Comparison of ENCODE assay signal across 31 mouse cellular contexts in genomic region chr7:35601106-35601505, GRCm38 (mm10). TPM values are rescaled to one million over a fixed set of nuclear protein-coding genes. Genes with fewer than 3 reads are reported as not detected.
DNase-seq lines count a peak whose midpoint lies in the region; ATAC-seq and TF ChIP-seq lines count a peak whose summit lies in the region.
"Had no signal": no experiment of that assay in that cellular context is flagged by ENCODE, and none has a peak within 500 bp of the region (broad histone marks: within the 10 kb centered on the region; RNA-seq: fewer than 3 reads in every experiment).

No protein-coding gene starts in this region.

- H3K4me1 ChIP-seq in G1E (ENCODE audit: insufficient read depth, low read depth, low read length) = peaks cover 65% of the 10 kb centered on the region
- H3K4me1 ChIP-seq in liver, embryonic 12.5 days = peaks cover 27% of the 10 kb centered on the region
- H3K4me1 ChIP-seq: embryonic facial prominence, embryonic 12.5 days; kidney, embryonic 15.5 days; limb, embryonic 13.5 days; midbrain, embryonic 10.5 days; neural tube, embryonic 13.5 days had no signal

- H3K9ac ChIP-seq in liver, embryonic 12.5 days = no peak overlapping the region
- H3K9ac ChIP-seq: embryonic facial prominence, embryonic 12.5 days; heart, embryonic 13.5 days; kidney, embryonic 15.5 days; limb, embryonic 13.5 days; lung, embryonic 14.5 days; neural tube, embryonic 13.5 days had no signal

- TF ChIP-seq CTCF in G1E (IDR thresholded peaks at IDR 0.05; ENCODE audit: low read depth, low read length) = no peak

- peak; percentile 47 for DNase-seq in G1E (ENCODE audit: low spot score)
- no peak for DNase-seq in spleen, postnatal 36 days (ENCODE audit: low spot score in 2 of 2)
- no peak for DNase-seq in cerebellum, adult 11 months
- DNase-seq in lung, postnatal 25 days (ENCODE audit: low spot score) = no peak
- DNase-seq in adrenal gland, adult 2 months = no peak
- DNase-seq: adrenal gland, postnatal 25 days; B cell, adult 2 months; cerebellum, adult 11-12 months; cerebellum, postnatal 10 days; gastrocnemius, postnatal 10 days; heart, adult 18-20 months; heart, postnatal 14 days; kidney, postnatal 36 days; lung, embryonic 14.5 days; lung, postnatal 36 days; thymus, adult 2 months had no signal

- H3K4me2 ChIP-seq in liver, embryonic 12.5 days = no peak overlapping the region
- H3K4me2 ChIP-seq: embryonic facial prominence, embryonic 12.5 days; heart, embryonic 13.5 days; kidney, embryonic 15.5 days; limb, embryonic 13.5 days; lung, embryonic 14.5 days; neural tube, embryonic 13.5 days had no signal

- no peaks in the 10 kb centered on the region for H3K9me3 ChIP-seq in G1E (replicated peaks)
- no peaks in the 10 kb centered on the region for H3K9me3 ChIP-seq in liver, embryonic 12.5 days (replicated peaks)
- H3K9me3 ChIP-seq: embryonic facial prominence, embryonic 12.5 days; heart, embryonic 13.5 days; kidney, embryonic 15.5 days; limb, embryonic 13.5 days; midbrain, embryonic 10.5 days; neural tube, embryonic 13.5 days had no signal

- H3K27ac ChIP-seq in liver, embryonic 12.5 days = peak overlapping the region; percentile 29; the same call in 1 of the 2 replicates
- H3K27ac ChIP-seq: embryonic facial prominence, embryonic 12.5 days; heart, embryonic 13.5 days; hindbrain, postnatal 0 days; kidney, embryonic 15.5 days; limb, embryonic 13.5 days; midbrain, embryonic 10.5 days; neural tube, embryonic 13.5 days had no signal

- no peaks in the 10 kb centered on the region for H3K27me3 ChIP-seq in G1E (ENCODE audit: insufficient read depth, low read length)
- H3K27me3 ChIP-seq in liver, embryonic 12.5 days (replicated peaks) = no peaks in the 10 kb centered on the region
- H3K27me3 ChIP-seq: CH12.LX; embryonic facial prominence, embryonic 12.5 days; heart, embryonic 13.5 days; kidney, embryonic 15.5 days; limb, embryonic 13.5 days; neural tube, embryonic 13.5 days had no signal

- peaks cover 95% of the 10 kb centered on the region for H3K36me3 ChIP-seq in G1E (replicated peaks)
- peaks cover 95% of the 10 kb centered on the region for H3K36me3 ChIP-seq in liver, embryonic 12.5 days

- H3K4me3 ChIP-seq in G1E (ENCODE audit: low read depth, low read length) = peak overlapping the region; percentile 52; the same call in 1 of the 2 replicates
- no peak overlapping the region for H3K4me3 ChIP-seq in liver, embryonic 12.5 days
- H3K4me3 ChIP-seq: embryonic facial prominence, embryonic 12.5 days; heart, embryonic 13.5 days; kidney, embryonic 15.5 days; limb, embryonic 13.5 days; midbrain, embryonic 10.5 days; myocyte; neural tube, embryonic 13.5 days had no signal

- 35% methylated on average over 6 of the region's 6 CpGs for WGBS in liver, embryonic 12.5 days (ENCODE audit: insufficient replicate concordance)

- peak; percentile 97 for ATAC-seq in G1E (ENCODE audit: extremely low read depth, insufficient number of reproducible peaks, low FRiP score, poor library complexity, severe bottlenecking)
- ATAC-seq in common myeloid progenitor, adult 5-6 weeks (replicated peaks; ENCODE audit: low read depth, poor library complexity, severe bottlenecking) = peak; percentile 18; the same call in 1 of the 2 replicates
- peak; percentile 83 for ATAC-seq in liver, embryonic 12.5 days
- ATAC-seq in megakaryocyte, adult 5-6 weeks (ENCODE audit: poor library complexity, severe bottlenecking) = peak; percentile 56
- ATAC-seq: forebrain, embryonic 14.5 days; hindbrain, postnatal 0 days; intestine, embryonic 16.5 days; midbrain, embryonic 16.5 days had no signal

RNA-seq across cellular contexts. Expression of gene Ankrd27, which starts 15.1 kb away (rescaled TPM):
- total RNA-seq in G1E (2014; fragmentation: Nextera tagmentation) (130 and 163 TPM in 2 replicates), G1E (2017) (247 and 248 TPM in 2 replicates)
- 165 and 202 TPM in 2 replicates for polyA plus RNA-seq in G1E (2012)
- total RNA-seq in common myeloid progenitor, adult 5-6 weeks (2017) = 42.0 and 50.0 TPM in 2 replicates
- 43.1 and 45.5 TPM in 2 replicates for polyA plus RNA-seq in liver, embryonic 12.5 days (2016; fragmentation: Nextera tagmentation; extraction: Ambion mirVana)
- 11.6 and 16.8 TPM in 2 replicates for total RNA-seq in megakaryocyte, adult 5-6 weeks (2015)
- total RNA-seq in megakaryocyte, adult 5-6 weeks (2017) = 17.0 and 21.4 TPM in 2 replicates
- total RNA-seq in adrenal gland, adult 2 months (2021) = 10 to 100 TPM; 27.7 to 30.4 TPM
- polyA plus RNA-seq in adrenal gland, adult 2 months (2012; rRNA removed) = 14.5 and 19.9 TPM in 2 replicates

RNA-seq across cellular contexts. Expression of gene Rgs9bp, which starts 15.7 kb away (rescaled TPM):
- total RNA-seq in G1E (2014; fragmentation: Nextera tagmentation) (6.4 and 6.9 TPM in 2 replicates), G1E (2017) (14.6 and 16.3 TPM in 2 replicates)
- polyA plus RNA-seq in G1E (2012) = 0.54 and 0.59 TPM in 2 replicates
- total RNA-seq in common myeloid progenitor, adult 5-6 weeks (2017) = 1.4 and 2.1 TPM in 2 replicates
- polyA plus RNA-seq in liver, embryonic 12.5 days (2016; fragmentation: Nextera tagmentation; extraction: Ambion mirVana) = 0.06 and 0.11 TPM in 2 replicates
- total RNA-seq in megakaryocyte, adult 5-6 weeks (2015) = 0.09 TPM in 1 of 2 replicates, not detected in the other
- 0.04 and 0.11 TPM in 2 replicates for total RNA-seq in megakaryocyte, adult 5-6 weeks (2017)
- total RNA-seq in adrenal gland, adult 2 months (2021) = under 1 TPM; 0.17 to 0.21 TPM
- polyA plus RNA-seq in adrenal gland, adult 2 months (2012; rRNA removed) = 0.04 and 0.07 TPM in 2 replicates
- polyA plus RNA-seq: myocyte had no signal

RNA-seq across cellular contexts. Expression of gene Nudt19, which starts 45.0 kb away (rescaled TPM):
- total RNA-seq in G1E (2014; fragmentation: Nextera tagmentation) (122 and 136 TPM in 2 replicates), G1E (2017) (79.1 and 85.6 TPM in 2 replicates)
- polyA plus RNA-seq in G1E (2012) = 30.1 and 31.9 TPM in 2 replicates
- 50.9 and 53.3 TPM in 2 replicates for total RNA-seq in common myeloid progenitor, adult 5-6 weeks (2017)
- polyA plus RNA-seq in liver, embryonic 12.5 days (2016; fragmentation: Nextera tagmentation; extraction: Ambion mirVana) = 99.9 and 102 TPM in 2 replicates
- total RNA-seq in megakaryocyte, adult 5-6 weeks (2015) = 39.6 and 46.4 TPM in 2 replicates
- total RNA-seq in megakaryocyte, adult 5-6 weeks (2017) = 21.1 and 22.2 TPM in 2 replicates
- total RNA-seq in adrenal gland, adult 2 months (2021) = 10 to 100 TPM; 53.1 to 53.5 TPM
- 112 and 122 TPM in 2 replicates for polyA plus RNA-seq in adrenal gland, adult 2 months (2012; rRNA removed)

RNA-seq across cellular contexts. Expression of gene Pdcd5, which starts 46.2 kb away (rescaled TPM):
- 115 and 130 TPM in 2 replicates for total RNA-seq in G1E (2014; fragmentation: Nextera tagmentation)
- total RNA-seq in G1E (2017) = 118 and 119 TPM in 2 replicates
- polyA plus RNA-seq in G1E (2012) = 154 and 164 TPM in 2 replicates
- 88.4 and 108 TPM in 2 replicates for total RNA-seq in common myeloid progenitor, adult 5-6 weeks (2017)
- polyA plus RNA-seq in liver, embryonic 12.5 days (2016; fragmentation: Nextera tagmentation; extraction: Ambion mirVana) = 193 and 197 TPM in 2 replicates
- 76.4 and 86.1 TPM in 2 replicates for total RNA-seq in megakaryocyte, adult 5-6 weeks (2015)
- total RNA-seq in megakaryocyte, adult 5-6 weeks (2017) = 36.6 and 52.4 TPM in 2 replicates
- total RNA-seq in adrenal gland, adult 2 months (2021) = 10 to 100 TPM; 87.1 to 88.8 TPM
- polyA plus RNA-seq in adrenal gland, adult 2 months (2012; rRNA removed) = 21.2 and 21.3 TPM in 2 replicates

Comparison
In these comparisons a context has a peak if more than half of its experiments do, and no peak if none do; other contexts are left out.
1. ATAC-seq: peak in every context shown above with its lines; median percentile 97 in G1E; 83 in liver, embryonic 12.5 days; 56 in megakaryocyte, adult 5-6 weeks; 18 in common myeloid progenitor, adult 5-6 weeks.